Mouse (Mus musculus): ENCODE results near the gene B3gnt6.

GRCm38 (mm10) chr7:98171141-98172073 is 27.9 kb downstream of the B3gnt6 start:
- no peak for TF ChIP-seq CTCF (IDR thresholded peaks at IDR 0.05; ENCODE audit: borderline replicate concordance, insufficient read depth, low read depth, low read length)
- no peak for TF ChIP-seq POLR2A (IDR thresholded peaks at IDR 0.05; ENCODE audit: borderline replicate concordance, insufficient read depth, low read length)

Data from cerebellum, adult 2 months (tissue).